Mouse (Mus musculus): ENCODE results near the gene Il17ra. TPM values are rescaled to one million over a fixed set of nuclear protein-coding genes. Genes with fewer than 3 reads are reported as not detected.
A peak's percentile ranks its signal among the peaks of the same experiment; 100 is the strongest.

The Il17ra gene
- polyA plus RNA-seq, 1 experiment from 2014 or later: 7.2 TPM

DNA sequence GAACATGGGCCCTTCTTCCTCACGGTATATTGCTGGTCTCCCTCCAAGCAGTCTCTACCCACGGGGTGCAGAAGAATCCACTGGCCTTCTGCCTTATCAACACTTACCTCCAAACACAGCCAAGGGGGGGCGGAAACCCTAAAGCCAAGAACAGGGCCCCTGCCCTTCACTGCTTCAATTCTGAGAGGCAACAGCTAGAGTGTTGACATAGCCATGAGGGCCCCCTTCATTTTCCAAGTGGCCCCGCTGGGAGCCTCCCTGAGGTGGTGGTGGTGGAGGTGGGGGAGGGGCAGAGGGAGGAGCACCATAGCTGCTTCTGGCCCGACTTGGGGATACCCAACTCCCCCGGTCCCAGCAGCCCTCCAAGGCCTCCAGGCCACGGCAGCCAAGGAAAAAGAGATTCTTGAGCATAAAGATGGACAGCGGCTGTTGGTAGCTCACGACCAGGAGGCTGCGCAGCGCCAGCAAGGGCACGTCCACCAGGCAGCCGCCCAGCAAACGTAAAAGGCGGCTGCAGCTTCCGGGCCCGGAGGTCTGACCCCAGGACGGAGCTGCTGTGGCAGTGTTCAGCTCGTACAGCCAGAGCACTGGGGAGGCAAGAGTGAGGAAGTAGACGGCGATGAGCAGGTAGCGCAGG lies 28.9 kb downstream of the Il17ra start:
- Histone ChIP-seq H3K9ac (no peak overlapping the region), H3K27me3 (peaks cover 45% of the 10 kb centered on the region), H3K4me3 (peak overlapping the region; percentile 64), H3K36me3 (no peaks in the 10 kb centered on the region), H3K27ac (no peak overlapping the region), H3K4me1 (peaks cover 31% of the 10 kb centered on the region), H3K4me2 (peak overlapping the region; percentile 100), H3K9me3 (no peaks in the 10 kb centered on the region)
- 5% methylated on average over 22 of the region's 22 CpGs for WGBS
- ATAC-seq (ENCODE audit: borderline replicate concordance, extremely low read depth, low FRiP score, low TSS enrichment): peak; percentile 60

DNA sequence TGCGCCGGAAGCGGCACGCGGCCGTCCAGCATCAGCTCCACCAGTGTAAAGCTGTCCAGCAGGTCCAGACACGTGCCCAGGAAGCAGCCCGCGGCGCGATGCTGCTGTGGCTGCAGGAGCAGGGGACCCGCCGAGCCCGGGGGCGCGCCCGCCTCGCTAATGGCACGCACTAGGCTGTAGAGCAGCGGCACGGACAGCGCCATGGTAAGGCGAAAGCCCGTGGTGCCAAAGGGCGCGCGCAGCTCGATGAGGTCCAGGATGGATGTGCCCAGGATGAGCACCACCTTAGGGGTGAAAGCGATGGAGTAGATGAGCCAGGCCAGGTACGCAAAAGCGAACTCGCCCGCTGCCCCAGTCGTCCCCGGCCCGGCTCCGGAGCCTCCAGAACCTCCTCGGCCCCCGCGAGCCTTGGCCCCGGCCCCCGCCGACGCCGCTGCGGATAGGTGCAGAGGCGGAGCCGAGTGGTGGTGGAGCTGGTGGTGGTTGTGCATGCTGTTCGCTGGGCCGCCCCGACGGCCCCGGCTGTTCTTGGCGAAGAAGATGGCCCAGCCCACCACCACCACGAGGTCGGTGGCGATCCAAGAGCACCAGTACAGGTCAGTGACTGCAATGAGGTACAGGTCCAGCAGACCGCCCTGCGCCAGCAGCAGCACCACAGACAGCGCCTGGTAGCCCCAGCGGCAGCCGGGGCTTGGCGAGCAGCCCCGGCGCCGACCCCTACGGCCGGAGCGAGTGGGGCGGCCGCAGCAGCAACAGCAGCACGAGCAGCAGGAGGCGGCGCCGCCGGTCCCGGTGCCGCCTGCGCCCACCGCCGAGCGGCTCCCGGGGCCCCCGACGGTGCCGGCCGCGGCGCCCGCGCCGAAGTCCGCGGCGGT lies 29.7 kb downstream of the Il17ra start:
- peaks cover 45% of the 10 kb centered on the region for H3K27me3 ChIP-seq
- ATAC-seq (ENCODE audit: borderline replicate concordance, extremely low read depth, low FRiP score, low TSS enrichment): peak; percentile 35
- H3K4me1 ChIP-seq: peaks cover 31% of the 10 kb centered on the region
- H3K9ac ChIP-seq: peak overlapping the region; percentile 48; the same call in 1 of the 2 replicates
- H3K36me3 ChIP-seq: no peaks in the 10 kb centered on the region
- no peak overlapping the region for H3K27ac ChIP-seq
- H3K9me3 ChIP-seq: no peaks in the 10 kb centered on the region
- peak overlapping the region; percentile 64 for H3K4me3 ChIP-seq
- under 1% methylated on average over 78 of the region's 95 CpGs for WGBS
- peak overlapping the region; percentile 100 for H3K4me2 ChIP-seq

GRCm38 (mm10) chr6:120493374-120494181 lies 30.5 kb downstream of the Il17ra start, which contains the start of gene Tmem121b:
TSS of gene Tmem121b (minus strand) at chr6:120493807.
- H3K27ac ChIP-seq: no peak within 1 kb of the TSS
- H3K27me3 ChIP-seq: peaks cover 45% of the 10 kb centered on the region
- H3K9me3 ChIP-seq: no peaks in the 10 kb centered on the region
- ATAC-seq (ENCODE audit: borderline replicate concordance, extremely low read depth, low FRiP score, low TSS enrichment): peak; percentile 70; the same call in 1 of the 2 replicates
- WGBS: 1% methylated on average over 80 of the region's 84 CpGs
- H3K9ac ChIP-seq: peak within 1 kb of the TSS; percentile 48
- peaks cover 31% of the 10 kb centered on the region for H3K4me1 ChIP-seq
- H3K4me2 ChIP-seq: peak within 1 kb of the TSS; percentile 100
- H3K36me3 ChIP-seq: no peaks in the 10 kb centered on the region
- H3K4me3 ChIP-seq: peak within 1 kb of the TSS; percentile 64

DNA sequence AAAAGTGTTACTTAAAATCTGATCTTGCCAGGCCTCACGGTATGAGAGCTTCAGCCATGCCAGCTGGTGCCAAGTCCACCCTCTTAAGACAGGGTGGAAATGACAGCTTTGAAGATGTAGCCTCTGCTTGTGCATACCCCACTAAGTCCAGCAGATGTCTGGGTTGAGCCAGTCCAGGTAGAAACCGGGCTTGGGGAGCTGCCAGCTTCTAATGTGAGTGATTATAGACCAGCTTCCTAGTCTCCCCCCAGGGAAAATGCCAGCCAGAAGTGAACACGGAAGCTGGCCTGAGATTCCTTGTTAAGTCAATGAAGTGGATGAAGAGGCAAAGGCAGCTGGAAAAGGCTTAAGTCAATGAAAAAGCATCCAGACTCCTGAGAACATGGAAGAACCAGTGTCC lies 33.5 kb downstream of the Il17ra start:
- Histone ChIP-seq H3K27ac (no peak overlapping the region), H3K9me3 (no peaks in the 10 kb centered on the region), H3K36me3 (no peaks in the 10 kb centered on the region), H3K27me3 (peaks cover 37% of the 10 kb centered on the region), H3K9ac (no peak overlapping the region), H3K4me3 (no peak overlapping the region), H3K4me1 (peaks cover 28% of the 10 kb centered on the region), H3K4me2 (no peak overlapping the region)
- ATAC-seq (ENCODE audit: borderline replicate concordance, extremely low read depth, low FRiP score, low TSS enrichment): no peak
- WGBS: 40% methylated on average over 3 of the region's 3 CpGs

- no peak for ATAC-seq (ENCODE audit: borderline replicate concordance, extremely low read depth, low FRiP score, low TSS enrichment)
- no peak overlapping the region for H3K4me3 ChIP-seq
- 66% methylated on average over 3 of the region's 3 CpGs for WGBS
Observed at GRCm38 (mm10) chr6:120504051-120504450, 41.0 kb downstream of the Il17ra start.

GRCm38 (mm10) chr6:120505531-120505930 lies 42.5 kb downstream of the Il17ra start:
- Histone ChIP-seq H3K4me1 (no peaks in the 10 kb centered on the region), H3K9ac (no peak overlapping the region), H3K4me2 (no peak overlapping the region), H3K36me3 (peaks cover 9% of the 10 kb centered on the region; the same call in 1 of the 2 replicates), H3K9me3 (no peaks in the 10 kb centered on the region), H3K27ac (no peak overlapping the region), H3K27me3 (no peaks in the 10 kb centered on the region), H3K4me3 (no peak overlapping the region)
- no peak; the same call in 1 of the 2 replicates for ATAC-seq (ENCODE audit: borderline replicate concordance, extremely low read depth, low FRiP score, low TSS enrichment)
- WGBS: 69% methylated on average over 4 of the region's 4 CpGs

More at GRCm38 (mm10) chr6:120504051-120504450, 41.0 kb downstream of the Il17ra start:
- Histone ChIP-seq H3K27me3 (no peaks in the 10 kb centered on the region), H3K9me3 (no peaks in the 10 kb centered on the region), H3K27ac (no peak overlapping the region), H3K9ac (no peak overlapping the region), H3K4me2 (no peak overlapping the region), H3K4me1 (no peaks in the 10 kb centered on the region), H3K36me3 (no peaks in the 10 kb centered on the region)

DNA sequence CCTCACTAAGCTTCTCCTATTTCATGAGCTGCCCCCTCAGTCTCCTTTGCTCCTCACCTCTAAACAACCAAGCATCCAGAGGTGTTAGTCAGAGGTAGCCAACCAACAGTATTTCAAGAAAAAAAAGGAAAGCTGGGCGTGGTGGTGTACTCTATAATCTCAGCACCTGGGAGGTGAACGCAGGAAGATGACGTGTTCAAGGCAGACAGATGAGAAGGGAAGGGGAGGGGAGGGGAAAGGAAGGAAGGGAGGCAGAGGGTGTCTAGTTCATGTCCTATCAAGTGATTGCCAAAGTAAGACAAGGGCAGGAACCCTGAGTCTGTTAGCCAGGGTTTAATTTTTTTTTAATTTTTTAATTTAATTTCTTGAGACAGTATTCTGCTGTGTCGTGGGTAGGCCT lies 45.6 kb downstream of the Il17ra start:
- Histone ChIP-seq H3K36me3 (peaks cover 16% of the 10 kb centered on the region; the same call in 1 of the 2 replicates), H3K27me3 (no peaks in the 10 kb centered on the region), H3K4me1 (no peaks in the 10 kb centered on the region), H3K9ac (no peak overlapping the region), H3K9me3 (no peaks in the 10 kb centered on the region), H3K4me3 (no peak overlapping the region), H3K27ac (no peak overlapping the region), H3K4me2 (no peak overlapping the region)
- no peak for ATAC-seq (ENCODE audit: borderline replicate concordance, extremely low read depth, low FRiP score, low TSS enrichment)
- WGBS: 77% methylated on average over 4 of the region's 4 CpGs

GRCm38 (mm10) chr6:120509975-120510374 lies 46.9 kb downstream of the Il17ra start:
- Histone ChIP-seq H3K4me1 (no peaks in the 10 kb centered on the region), H3K4me2 (no peak overlapping the region), H3K27me3 (no peaks in the 10 kb centered on the region), H3K4me3 (no peak overlapping the region), H3K27ac (no peak overlapping the region), H3K9me3 (no peaks in the 10 kb centered on the region), H3K36me3 (peaks cover 16% of the 10 kb centered on the region; the same call in 1 of the 2 replicates), H3K9ac (no peak overlapping the region)
- WGBS: 74% methylated on average over 7 of the region's 7 CpGs
- no peak for ATAC-seq (ENCODE audit: borderline replicate concordance, extremely low read depth, low FRiP score, low TSS enrichment)

DNA sequence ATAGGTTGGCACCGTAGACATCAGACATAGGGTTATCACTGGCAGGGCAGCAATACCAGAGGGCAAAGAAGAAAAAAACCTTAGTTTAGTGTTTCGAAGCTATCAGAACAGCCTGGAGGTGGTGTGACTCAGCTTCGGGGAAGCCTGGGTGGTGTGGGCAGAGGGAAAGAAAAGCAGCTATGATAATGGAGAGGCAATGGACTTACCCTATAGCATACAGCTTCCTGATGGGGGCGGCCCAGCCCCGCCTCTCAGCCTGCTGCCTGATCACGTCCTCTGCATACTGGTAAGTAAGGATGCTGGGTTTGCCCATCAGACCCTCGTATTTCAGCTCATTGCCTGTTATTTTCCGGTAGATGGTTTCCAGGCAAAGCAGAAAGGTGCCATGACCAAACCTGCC lies 47.4 kb downstream of the Il17ra start:
- no peak overlapping the region for H3K4me3 ChIP-seq
- no peak for ATAC-seq (ENCODE audit: borderline replicate concordance, extremely low read depth, low FRiP score, low TSS enrichment)
- no peaks in the 10 kb centered on the region for H3K9me3 ChIP-seq
- no peak overlapping the region for H3K4me2 ChIP-seq
- no peaks in the 10 kb centered on the region for H3K4me1 ChIP-seq
- H3K27me3 ChIP-seq: no peaks in the 10 kb centered on the region
- H3K9ac ChIP-seq: no peak overlapping the region
- H3K36me3 ChIP-seq: peaks cover 16% of the 10 kb centered on the region; the same call in 1 of the 2 replicates
- no peak overlapping the region for H3K27ac ChIP-seq
- 87% methylated on average over 8 of the region's 8 CpGs for WGBS

DNA sequence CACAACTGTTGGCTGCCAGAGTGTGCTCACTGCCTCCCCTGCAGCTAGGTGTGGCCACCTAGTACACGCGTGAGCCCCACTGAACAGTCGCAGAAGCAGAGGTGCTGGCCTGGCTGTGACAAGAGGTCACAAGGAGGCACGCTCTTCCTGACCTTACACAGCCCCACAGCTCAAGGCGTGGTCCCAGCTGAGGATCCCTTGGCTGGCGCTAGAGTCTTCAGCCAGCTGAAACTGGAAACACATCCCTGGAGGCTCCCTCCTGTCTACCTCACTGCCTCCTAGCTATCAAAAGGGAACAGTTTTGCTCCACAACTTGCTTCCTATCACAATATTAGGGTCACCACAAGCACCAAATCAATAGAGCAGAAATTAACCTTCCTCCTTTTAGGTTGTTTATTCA lies 48.2 kb downstream of the Il17ra start:
- ATAC-seq (ENCODE audit: borderline replicate concordance, extremely low read depth, low FRiP score, low TSS enrichment): no peak
- peaks cover 16% of the 10 kb centered on the region; the same call in 1 of the 2 replicates for H3K36me3 ChIP-seq
- no peak overlapping the region for H3K4me3 ChIP-seq
- no peak overlapping the region for H3K27ac ChIP-seq
- no peaks in the 10 kb centered on the region for H3K27me3 ChIP-seq
- 82% methylated on average over 6 of the region's 6 CpGs for WGBS
- H3K4me2 ChIP-seq: no peak overlapping the region
- H3K9ac ChIP-seq: no peak overlapping the region
- H3K9me3 ChIP-seq: no peaks in the 10 kb centered on the region
- H3K4me1 ChIP-seq: no peaks in the 10 kb centered on the region

- 72% methylated on average over 4 of the region's 4 CpGs for WGBS
- Histone ChIP-seq H3K4me1 (no peaks in the 10 kb centered on the region), H3K9ac (no peak overlapping the region)
Observed at GRCm38 (mm10) chr6:120516422-120516821, 53.4 kb downstream of the Il17ra start.

More at GRCm38 (mm10) chr6:120516422-120516821, 53.4 kb downstream of the Il17ra start:
- Histone ChIP-seq H3K27me3 (no peaks in the 10 kb centered on the region), H3K36me3 (0 out of 2 replicates have a peak, but pooled peaks cover 8% of the 10 kb centered on the region), H3K4me2 (no peak overlapping the region), H3K9me3 (no peaks in the 10 kb centered on the region), H3K27ac (no peak overlapping the region), H3K4me3 (no peak overlapping the region)
- ATAC-seq (ENCODE audit: borderline replicate concordance, extremely low read depth, low FRiP score, low TSS enrichment): no peak
